Mouse (Mus musculus): Measurements from ENCODE around the gene Tmem186. TPM values are rescaled to one million over a fixed set of nuclear protein-coding genes. Genes with fewer than 3 reads are reported as not detected.

The Tmem186 gene
- 16.9 TPM in 2 replicates for polyA plus RNA-seq (2016; fragmentation: Nextera tagmentation; extraction: Ambion mirVana)

GRCm38 (mm10) chr16:8637217-8638051 is at the start of gene Tmem186, which contains the start of gene Pmm2:
TSS of gene Tmem186 (minus strand) at chr16:8637712.
TSS of gene Pmm2 (plus strand) at chr16:8637674.
- peak within 1 kb of the TSS; percentile 82 for H3K27ac ChIP-seq (ENCODE audit: poor library complexity, severe bottlenecking)
- H3K27me3 ChIP-seq (replicated peaks) = no peaks in the 10 kb centered on the region
- H3K9me3 ChIP-seq (replicated peaks) = no peaks in the 10 kb centered on the region
- peaks cover 34% of the 10 kb centered on the region for H3K4me1 ChIP-seq (replicated peaks)
- ATAC-seq (ENCODE audit: insufficient number of reproducible peaks, low FRiP score) = peak; percentile 84
- WGBS = under 1% methylated on average over 59 of the region's 59 CpGs
- H3K4me3 ChIP-seq = peak within 1 kb of the TSS; percentile 87
- peaks cover 24% of the 10 kb centered on the region for H3K36me3 ChIP-seq
- peak within 1 kb of the TSS; percentile 90 for H3K4me2 ChIP-seq
- peak within 1 kb of the TSS; percentile 84 for H3K9ac ChIP-seq

DNA sequence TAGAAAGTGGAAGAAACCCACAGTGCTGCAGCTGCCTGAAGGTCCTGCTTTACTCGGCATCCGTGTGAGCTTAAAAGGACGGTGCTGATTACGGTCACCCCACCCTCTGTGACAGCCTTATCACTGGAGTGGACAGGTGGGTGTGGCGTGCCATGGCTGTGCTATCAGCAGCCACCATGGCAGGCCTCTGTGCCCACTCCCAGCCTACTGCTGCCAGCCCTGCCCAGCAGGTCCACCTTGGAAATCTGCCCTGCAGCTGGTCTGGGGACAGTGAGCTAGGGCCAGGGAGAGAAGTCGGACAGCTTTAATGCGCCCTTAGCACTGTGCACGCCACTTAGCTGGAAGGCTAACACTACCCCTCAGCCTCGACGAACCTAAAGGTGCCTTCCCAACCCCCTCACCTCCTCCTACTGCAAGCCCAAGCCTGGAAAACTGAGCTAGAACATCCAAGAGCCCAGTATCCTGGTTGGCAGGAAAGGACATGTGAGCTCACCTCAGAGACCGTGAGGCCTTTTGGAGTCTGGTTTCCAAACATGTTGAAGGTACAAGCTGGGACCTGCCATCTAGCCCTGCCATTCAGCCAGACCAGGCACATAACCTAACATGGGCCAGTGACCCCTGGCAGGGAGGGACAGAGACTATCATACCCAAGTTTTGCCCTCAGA is 49.5 kb upstream of the Tmem186 start:
- Histone ChIP-seq H3K9me3 (replicated peaks) (no peaks in the 10 kb centered on the region), H3K27ac (ENCODE audit: poor library complexity, severe bottlenecking) (peak overlapping the region; percentile 27; the same call in 1 of the 2 replicates), H3K4me3 (no peak overlapping the region), H3K27me3 (replicated peaks) (no peaks in the 10 kb centered on the region), H3K9ac (peak overlapping the region; percentile 24), H3K4me2 (no peak overlapping the region), H3K4me1 (replicated peaks) (peaks cover 12% of the 10 kb centered on the region), H3K36me3 (peaks cover 49% of the 10 kb centered on the region)
- ATAC-seq (ENCODE audit: insufficient number of reproducible peaks, low FRiP score) = peak; percentile 92
- WGBS = 48% methylated on average over 11 of the region's 11 CpGs

GRCm38 (mm10) chr16:8686121-8686870 is 48.8 kb upstream of the Tmem186 start:
- Histone ChIP-seq H3K27me3 (replicated peaks) (no peaks in the 10 kb centered on the region), H3K27ac (ENCODE audit: poor library complexity, severe bottlenecking) (no peak overlapping the region), H3K9ac (peak overlapping the region; percentile 24; the same call in 1 of the 2 replicates), H3K4me2 (no peak overlapping the region), H3K9me3 (replicated peaks) (no peaks in the 10 kb centered on the region), H3K4me3 (no peak overlapping the region), H3K4me1 (replicated peaks) (peaks cover 12% of the 10 kb centered on the region), H3K36me3 (peaks cover 42% of the 10 kb centered on the region)
- 64% methylated on average over 7 of the region's 7 CpGs for WGBS
- peak; percentile 66 for ATAC-seq (ENCODE audit: insufficient number of reproducible peaks, low FRiP score)

GRCm38 (mm10) chr16:8685087-8685486 is 47.6 kb upstream of the Tmem186 start:
- no peaks in the 10 kb centered on the region for H3K9me3 ChIP-seq (replicated peaks)
- peaks cover 30% of the 10 kb centered on the region for H3K36me3 ChIP-seq
- no peak overlapping the region for H3K9ac ChIP-seq
- ATAC-seq (ENCODE audit: insufficient number of reproducible peaks, low FRiP score) = no peak
- no peak overlapping the region for H3K4me3 ChIP-seq
- no peak overlapping the region for H3K4me2 ChIP-seq
- H3K27me3 ChIP-seq (replicated peaks) = no peaks in the 10 kb centered on the region
- H3K4me1 ChIP-seq (replicated peaks) = peaks cover 12% of the 10 kb centered on the region
- 57% methylated on average over 4 of the region's 4 CpGs for WGBS
- no peak overlapping the region for H3K27ac ChIP-seq (ENCODE audit: poor library complexity, severe bottlenecking)

GRCm38 (mm10) chr16:8680470-8680869 is 43.0 kb upstream of the Tmem186 start, which contains the start of gene Gm5767:
TSS of gene Gm5767 (plus strand) at chr16:8680770.
- WGBS = 77% methylated on average over 5 of the region's 5 CpGs

GRCm38 (mm10) chr16:8679780-8680179 is 42.3 kb upstream of the Tmem186 start:
- WGBS = 79% methylated on average over 3 of the region's 3 CpGs
- H3K9me3 ChIP-seq (replicated peaks) = no peaks in the 10 kb centered on the region
- no peak overlapping the region for H3K4me2 ChIP-seq
- no peak overlapping the region for H3K9ac ChIP-seq
- ATAC-seq (ENCODE audit: insufficient number of reproducible peaks, low FRiP score) = no peak
- H3K27me3 ChIP-seq (replicated peaks) = no peaks in the 10 kb centered on the region
- no peak overlapping the region for H3K27ac ChIP-seq (ENCODE audit: poor library complexity, severe bottlenecking)
- H3K4me3 ChIP-seq = no peak overlapping the region
- peaks cover 3% of the 10 kb centered on the region; the same call in 1 of the 2 replicates for H3K36me3 ChIP-seq
- no peaks in the 10 kb centered on the region for H3K4me1 ChIP-seq (replicated peaks)

More at GRCm38 (mm10) chr16:8680470-8680869, 43.0 kb upstream of the Tmem186 start, which contains the start of gene Gm5767:
- H3K9me3 ChIP-seq (replicated peaks) = no peaks in the 10 kb centered on the region
- 0 out of 2 replicates have a peak, but pooled peaks cover 2% of the 10 kb centered on the region for H3K4me1 ChIP-seq (replicated peaks)
- peaks cover 5% of the 10 kb centered on the region; the same call in 1 of the 2 replicates for H3K36me3 ChIP-seq
- H3K4me3 ChIP-seq = no peak within 1 kb of the TSS
- H3K27me3 ChIP-seq (replicated peaks) = no peaks in the 10 kb centered on the region
- H3K9ac ChIP-seq = no peak within 1 kb of the TSS
- H3K27ac ChIP-seq (ENCODE audit: poor library complexity, severe bottlenecking) = no peak within 1 kb of the TSS
- H3K4me2 ChIP-seq = no peak within 1 kb of the TSS
- ATAC-seq (ENCODE audit: insufficient number of reproducible peaks, low FRiP score) = no peak

DNA sequence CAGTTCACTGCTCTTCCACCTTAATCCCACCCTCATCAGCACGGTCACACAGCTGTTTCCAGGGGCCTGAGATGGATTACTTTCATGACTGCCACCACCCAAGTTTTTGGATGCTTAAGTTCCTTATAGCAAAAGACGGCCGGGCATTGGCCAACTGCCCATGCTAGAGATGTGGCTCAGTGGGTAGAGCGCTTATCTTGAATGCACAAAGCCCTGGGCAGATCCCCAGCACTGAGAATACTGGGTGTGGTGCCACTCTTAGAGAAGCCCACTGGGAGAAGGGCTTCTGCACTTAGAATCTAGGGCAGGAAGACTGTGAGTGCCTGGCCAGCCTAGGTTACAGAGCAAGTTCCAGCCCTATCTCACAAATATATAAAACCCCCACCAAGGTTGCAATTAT is 41.2 kb upstream of the Tmem186 start:
- no peak for ATAC-seq (ENCODE audit: insufficient number of reproducible peaks, low FRiP score)
- Histone ChIP-seq H3K9me3 (replicated peaks) (no peaks in the 10 kb centered on the region), H3K27me3 (replicated peaks) (no peaks in the 10 kb centered on the region), H3K4me2 (no peak overlapping the region), H3K36me3 (no peaks in the 10 kb centered on the region; the same call in 1 of the 2 replicates), H3K27ac (ENCODE audit: poor library complexity, severe bottlenecking) (no peak overlapping the region), H3K9ac (no peak overlapping the region), H3K4me3 (no peak overlapping the region), H3K4me1 (replicated peaks) (0 out of 2 replicates have a peak, but pooled peaks cover 3% of the 10 kb centered on the region)
- WGBS = 86% methylated on average over 4 of the region's 4 CpGs

DNA sequence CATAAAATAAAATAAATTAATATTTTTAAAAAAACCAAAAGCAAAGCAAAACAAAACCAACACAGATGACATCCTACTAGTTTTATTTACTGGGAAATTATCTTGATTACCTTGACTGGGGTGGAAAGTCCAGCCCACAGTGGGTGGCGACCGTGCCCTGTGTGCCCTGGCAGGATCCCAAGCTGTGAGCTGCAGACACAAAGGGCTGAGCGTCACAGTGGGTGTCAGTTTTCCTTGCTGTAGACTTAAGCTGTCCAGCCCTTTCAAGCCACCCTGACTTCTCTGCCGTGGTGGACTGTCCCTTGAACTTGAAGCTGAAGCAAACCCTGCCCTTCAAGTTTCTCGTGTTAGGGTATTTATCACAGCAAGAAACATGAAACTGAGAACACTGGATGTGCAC is 40.5 kb upstream of the Tmem186 start:
- 62% methylated on average over 5 of the region's 5 CpGs for WGBS

GRCm38 (mm10) chr16:8676800-8677199 is 39.3 kb upstream of the Tmem186 start:
- Histone ChIP-seq H3K27me3 (replicated peaks) (no peaks in the 10 kb centered on the region), H3K36me3 (no peaks in the 10 kb centered on the region), H3K4me2 (no peak overlapping the region), H3K9ac (no peak overlapping the region), H3K4me3 (no peak overlapping the region), H3K27ac (ENCODE audit: poor library complexity, severe bottlenecking) (no peak overlapping the region), H3K4me1 (replicated peaks) (0 out of 2 replicates have a peak, but pooled peaks cover 3% of the 10 kb centered on the region), H3K9me3 (replicated peaks) (no peaks in the 10 kb centered on the region)
- WGBS = 50% methylated on average over 4 of the region's 4 CpGs
- ATAC-seq (ENCODE audit: insufficient number of reproducible peaks, low FRiP score) = no peak

More for the DNA sequence above, 40.5 kb upstream of the Tmem186 start:
- ATAC-seq (ENCODE audit: insufficient number of reproducible peaks, low FRiP score) = no peak
- Histone ChIP-seq H3K9ac (no peak overlapping the region), H3K36me3 (no peaks in the 10 kb centered on the region), H3K27me3 (replicated peaks) (no peaks in the 10 kb centered on the region), H3K4me3 (no peak overlapping the region), H3K4me2 (no peak overlapping the region), H3K27ac (ENCODE audit: poor library complexity, severe bottlenecking) (no peak overlapping the region), H3K9me3 (replicated peaks) (no peaks in the 10 kb centered on the region), H3K4me1 (replicated peaks) (0 out of 2 replicates have a peak, but pooled peaks cover 3% of the 10 kb centered on the region)

GRCm38 (mm10) chr16:8676228-8676627 is 38.7 kb upstream of the Tmem186 start:
- H3K27me3 ChIP-seq (replicated peaks) = no peaks in the 10 kb centered on the region
- 65% methylated on average over 2 of the region's 2 CpGs for WGBS
- no peak overlapping the region for H3K4me3 ChIP-seq
- no peak overlapping the region for H3K4me2 ChIP-seq
- no peaks in the 10 kb centered on the region for H3K36me3 ChIP-seq
- no peak overlapping the region for H3K27ac ChIP-seq (ENCODE audit: poor library complexity, severe bottlenecking)
- H3K9ac ChIP-seq = no peak overlapping the region
- ATAC-seq (ENCODE audit: insufficient number of reproducible peaks, low FRiP score) = no peak
- H3K4me1 ChIP-seq (replicated peaks) = peaks cover 3% of the 10 kb centered on the region; the same call in 1 of the 2 replicates
- no peaks in the 10 kb centered on the region for H3K9me3 ChIP-seq (replicated peaks)
